ENCODE assay signal across 7 mouse cellular contexts in genomic region chrX:71050677-71051311, GRCm38 (mm10). TPM values are rescaled to one million over a fixed set of nuclear protein-coding genes. Genes with fewer than 3 reads are reported as not detected.
DNase-seq lines count a peak whose midpoint lies in the region; ATAC-seq and TF ChIP-seq lines count a peak whose summit lies in the region.

No protein-coding gene starts in this region.

- no peaks in the 10 kb centered on the region for H3K36me3 ChIP-seq in forebrain, embryonic 12.5 days (replicated peaks)
- no peaks in the 10 kb centered on the region for H3K36me3 ChIP-seq in midbrain, postnatal 0 days (ENCODE audit: insufficient read depth, low read length)

- H3K9me3 ChIP-seq in forebrain, embryonic 12.5 days = no peaks in the 10 kb centered on the region
- no peaks in the 10 kb centered on the region for H3K9me3 ChIP-seq in midbrain, postnatal 0 days (ENCODE audit: low read length)

- H3K9ac ChIP-seq in forebrain, embryonic 12.5 days = peak overlapping the region; percentile 68
- peak overlapping the region; percentile 62 for H3K9ac ChIP-seq in midbrain, postnatal 0 days (replicated peaks; ENCODE audit: low read length, poor library complexity, severe bottlenecking)

- ATAC-seq in forebrain, embryonic 12.5 days (ENCODE audit: low FRiP score) = peak; percentile 15; the same call in 1 of the 2 replicates
- ATAC-seq in midbrain, postnatal 0 days (ENCODE audit: low FRiP score) = 0 out of 2 replicates have a peak, but pooled peaks have one; percentile 14

- H3K27me3 ChIP-seq in forebrain, embryonic 12.5 days = peaks cover 13% of the 10 kb centered on the region; the same call in 1 of the 2 replicates
- H3K27me3 ChIP-seq in midbrain, postnatal 0 days (ENCODE audit: insufficient read depth, low read length) = no peaks in the 10 kb centered on the region

- H3K4me2 ChIP-seq in forebrain, embryonic 12.5 days = peak overlapping the region; percentile 67
- peak overlapping the region; percentile 66 for H3K4me2 ChIP-seq in midbrain, postnatal 0 days (ENCODE audit: low read depth, low read length, poor library complexity, severe bottlenecking)

- WGBS in forebrain, embryonic 12.5 days = 19% methylated on average over 26 of the region's 26 CpGs
- 24% methylated on average over 26 of the region's 26 CpGs for WGBS in midbrain, postnatal 0 days

- peak; percentile 47 for DNase-seq in Muller cell, postnatal 12 days (ENCODE audit: inconsistent ontology term)
- peak; percentile 6 for DNase-seq in adrenal gland, postnatal 25 days
- DNase-seq in heart, postnatal 4 days = peak; percentile 26
- peak; percentile 25 to 47 for DNase-seq in left cerebral cortex, postnatal 36 days (ENCODE audit: low spot score in 2 of 2)
- DNase-seq in midbrain, postnatal 0 days (ENCODE audit: low spot score) = peak; percentile 28
- DNase-seq in spleen, postnatal 4 days (ENCODE audit: low spot score in 2 of 2) = no peak

- intact Hi-C loops in left cerebral cortex, postnatal 36 days (cut with DNase I) = loop anchor here (2.0 to 5.0 kb wide), 5 partner anchors 158 to 468 kb away; partner anchors contain the start of gene Mtmr1

- peak overlapping the region; percentile 90 for H3K27ac ChIP-seq in forebrain, embryonic 12.5 days
- peak overlapping the region; percentile 43; the same call in 1 of the 2 replicates for H3K27ac ChIP-seq in midbrain, postnatal 0 days (ENCODE audit: low read depth, low read length)

- H3K4me1 ChIP-seq in forebrain, embryonic 12.5 days = peaks cover 13% of the 10 kb centered on the region
- H3K4me1 ChIP-seq in midbrain, postnatal 0 days (ENCODE audit: insufficient read depth, low read length) = no peaks in the 10 kb centered on the region; the same call in 1 of the 2 replicates

- no peak for TF ChIP-seq CTCF in midbrain, postnatal 0 days (IDR thresholded peaks at IDR 0.05)

- peak overlapping the region; percentile 55 for H3K4me3 ChIP-seq in forebrain, embryonic 12.5 days (replicated peaks)
- H3K4me3 ChIP-seq in midbrain, postnatal 0 days (ENCODE audit: low read depth, low read length) = peak overlapping the region; percentile 51

RNA-seq across cellular contexts. Expression of gene Mamld1, which starts 0.7 kb away (rescaled TPM):
- total RNA-seq in adrenal gland, postnatal 25 days (2021) = 15.5 and 17.3 TPM in 2 replicates
- 8.2 and 9.7 TPM in 2 replicates for polyA plus RNA-seq in forebrain, embryonic 12.5 days (2016; fragmentation: Nextera tagmentation; extraction: Ambion mirVana)
- 10 to 100 TPM; 11.6 to 11.8 TPM for total RNA-seq in heart, postnatal 4 days (2021)
- 10 to 100 TPM; 27.2 to 35.8 TPM for total RNA-seq in left cerebral cortex, postnatal 36 days (2021)
- 10.3 and 13.7 TPM in 2 replicates for total RNA-seq in midbrain, postnatal 0 days (2014; rRNA removed)
- 4.6 and 5.5 TPM in 2 replicates for polyA plus RNA-seq in midbrain, postnatal 0 days (2015; fragmentation: Nextera tagmentation; extraction: Ambion mirVana)

Comparison
In these comparisons a context has a peak if more than half of its experiments do, and no peak if none do; other contexts are left out.
1. DNase-seq: peak in Muller cell, postnatal 12 days (single experiment), adrenal gland, postnatal 25 days (single experiment), heart, postnatal 4 days (single experiment), left cerebral cortex, postnatal 36 days (2 of 2) and midbrain, postnatal 0 days (single experiment); none in spleen, postnatal 4 days (0 of 2).